Mouse (Mus musculus) ZHBTc4 (cell line): ENCODE measurements around the gene Hmcn1.
A peak's percentile ranks its signal among the peaks of the same experiment; 100 is the strongest.

Source experiments
- DNase-seq: peaks from one replicate; pipeline ENCODE4 v3.0.0-alpha.2; 2011; ENCODE audit warnings: low read depth, low spot score

Gene Hmcn1

DNA sequence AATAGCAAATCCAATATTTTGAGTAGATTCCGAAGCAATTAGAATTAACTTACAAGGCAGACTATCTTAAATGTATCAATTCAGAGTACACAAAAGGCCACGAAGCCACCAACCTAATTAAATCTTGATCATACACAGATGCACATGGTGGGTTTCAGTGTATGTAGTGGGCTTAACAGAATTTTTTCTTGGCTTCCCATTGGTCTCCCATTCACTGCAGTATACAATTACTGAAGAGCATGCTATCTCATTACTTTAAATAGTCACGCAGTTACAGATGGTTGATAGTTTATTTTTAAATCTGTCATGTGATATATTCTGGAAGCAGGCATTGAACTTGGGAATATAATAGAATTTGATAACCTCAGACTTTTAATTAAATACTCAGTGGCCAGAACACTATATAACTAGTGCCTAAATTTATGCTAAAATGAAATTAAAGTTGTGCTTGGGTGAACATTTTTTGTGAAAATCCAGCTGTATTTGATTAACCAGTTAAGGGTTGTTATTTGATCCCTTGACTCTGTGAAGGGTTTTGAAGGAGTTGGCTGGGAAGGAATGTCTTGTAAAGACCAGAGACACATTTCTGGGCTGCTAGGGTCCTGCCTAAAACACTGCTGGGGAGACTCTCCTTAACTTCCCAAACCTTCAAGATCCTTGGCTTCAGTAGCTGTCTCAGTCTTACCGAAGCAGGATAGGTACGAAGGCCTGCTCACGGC is 455.7 kb downstream of the Hmcn1 start:
- no peak for DNase-seq

DNA sequence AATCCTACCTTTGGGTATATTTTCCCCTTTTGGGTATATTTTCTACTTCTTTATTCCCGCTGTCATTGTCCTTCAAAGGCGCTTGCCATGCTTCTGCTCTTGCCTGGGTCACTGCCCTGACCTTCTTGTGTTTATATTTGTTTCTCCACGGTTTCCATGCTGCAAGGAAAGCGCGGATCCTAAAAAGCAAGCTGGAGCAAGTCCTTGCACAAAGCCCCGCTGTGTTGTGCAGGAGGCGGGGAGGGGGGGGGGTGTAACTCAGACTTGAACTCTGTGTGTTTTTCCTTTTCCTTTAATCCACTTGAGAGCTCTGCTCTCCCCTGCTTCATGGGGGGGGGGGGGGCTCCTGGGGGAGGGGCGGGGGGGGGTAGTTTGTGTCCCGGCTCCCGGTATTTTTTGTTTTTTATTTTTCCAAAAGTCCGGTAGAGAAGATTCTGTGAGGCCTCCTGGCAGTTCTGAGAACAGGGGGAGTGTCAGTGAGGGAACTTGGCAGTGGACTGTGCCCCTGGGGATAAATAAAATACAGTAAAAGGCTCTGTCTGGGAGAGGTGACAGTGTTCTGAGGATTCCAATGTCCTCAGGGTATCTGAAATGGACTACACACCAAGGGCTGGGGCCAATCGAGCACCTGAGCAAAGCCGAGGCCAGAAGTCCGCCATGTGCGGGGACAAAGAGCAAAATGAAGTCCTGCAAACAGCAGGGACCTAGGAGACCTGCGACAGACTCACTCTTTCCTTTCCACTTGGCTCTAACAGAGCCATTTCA is 457.3 kb downstream of the Hmcn1 start:
- DNase-seq: peak; percentile 6

DNA sequence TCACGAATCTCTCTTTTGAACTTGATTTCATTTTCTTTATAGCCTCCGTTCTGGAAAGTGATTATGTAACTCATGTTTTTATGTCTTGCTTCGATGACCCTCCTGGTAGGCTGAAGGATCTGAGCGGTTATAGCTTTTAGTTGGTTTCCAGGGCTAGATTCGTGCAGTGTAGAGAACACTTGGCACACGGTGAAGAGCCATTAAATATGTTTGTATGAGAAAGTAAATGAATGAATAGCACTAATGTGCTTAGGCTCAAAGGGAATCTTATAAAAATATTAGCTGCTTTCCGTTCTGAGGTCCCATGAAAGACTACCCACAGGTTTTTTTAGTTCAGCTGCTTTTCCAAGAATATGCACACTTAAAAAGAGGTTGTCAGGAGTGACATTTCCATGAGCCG is 458.6 kb downstream of the Hmcn1 start:
- DNase-seq: no peak

DNA sequence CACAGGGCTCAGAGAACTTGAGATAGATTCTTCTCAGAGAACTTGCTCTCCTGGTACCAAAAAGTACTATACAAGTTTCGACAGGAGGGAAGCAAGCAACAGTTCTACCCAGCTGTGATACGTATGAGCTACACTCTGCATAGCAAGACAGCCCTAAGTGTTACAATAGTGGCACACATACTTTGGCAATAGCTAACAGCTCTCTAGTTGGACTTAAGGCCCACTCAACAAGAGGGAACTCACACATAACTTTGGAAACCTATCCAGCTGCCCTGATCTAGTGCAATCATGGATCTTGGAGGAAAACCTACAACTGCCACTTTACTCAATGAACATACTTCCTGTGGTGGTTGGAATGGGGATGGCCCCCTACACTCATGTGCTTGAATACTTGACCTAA is 480.2 kb downstream of the Hmcn1 start:
- DNase-seq: no peak
